In the genomic region with DNA sequence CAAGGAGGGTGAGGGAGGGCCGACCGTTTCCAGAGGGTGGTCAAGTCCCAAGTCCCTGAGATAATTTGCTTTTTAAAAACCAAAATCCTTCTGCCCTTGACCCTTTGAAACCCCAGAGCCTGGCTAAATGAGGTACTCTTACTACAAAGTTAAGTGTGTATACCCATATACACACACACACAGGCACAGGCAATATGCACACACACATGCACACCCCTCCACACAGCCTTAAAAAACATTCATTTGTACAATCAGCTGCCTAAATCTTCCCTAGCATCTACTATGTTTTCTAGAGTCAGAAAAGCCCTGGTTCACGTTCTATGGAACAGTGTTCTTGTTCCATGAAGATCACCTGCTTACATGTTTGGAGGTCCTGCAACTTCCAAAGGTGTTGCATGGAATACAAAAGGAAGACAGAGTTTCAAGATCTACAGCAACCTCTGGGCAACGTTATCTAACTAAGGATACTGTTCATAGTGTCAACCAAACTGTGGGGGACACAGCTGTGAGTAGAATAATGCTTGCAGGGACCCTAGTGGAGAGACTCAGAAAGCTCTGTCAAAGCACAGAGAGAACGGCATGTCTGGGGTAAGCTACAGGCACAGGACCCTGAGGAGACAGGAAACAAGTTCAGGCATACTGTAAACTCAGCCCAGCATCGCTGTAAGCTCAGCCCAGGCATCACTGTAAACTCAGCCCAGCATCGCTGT, we compare ENCODE assay signal across 10 mouse cellular contexts.
DNase-seq lines count a peak whose midpoint lies in the region; ATAC-seq and TF ChIP-seq lines count a peak whose summit lies in the region.
"Had no signal": no experiment of that assay in that cellular context is flagged by ENCODE, and none has a peak within 500 bp of the region (broad histone marks: within the 10 kb centered on the region; RNA-seq: fewer than 3 reads in every experiment).

No protein-coding gene starts in this region.

- DNase-seq in heart, postnatal 0 days (ENCODE audit: low spot score) = no peak
- DNase-seq in heart, adult 9 months (ENCODE audit: low spot score in 2 of 2) = no peak
- DNase-seq in stomach, postnatal 0 days (ENCODE audit: low spot score) = no peak
- DNase-seq in adipocyte (ENCODE audit: low spot score) = no peak
- DNase-seq: cerebellum, adult 8-10 months; right cerebral cortex, postnatal 4 days had no signal

- 47% methylated on average over 7 of the region's 7 CpGs for WGBS in heart, postnatal 0 days
- WGBS in stomach, embryonic 15.5 days = 43% methylated on average over 7 of the region's 7 CpGs
- WGBS in stomach, postnatal 0 days = 37% methylated on average over 7 of the region's 7 CpGs

- no peak overlapping the region for H3K4me2 ChIP-seq in heart, postnatal 0 days (ENCODE audit: low read depth, low read length)
- no peak overlapping the region for H3K4me2 ChIP-seq in stomach, embryonic 15.5 days
- no peak overlapping the region for H3K4me2 ChIP-seq in stomach, postnatal 0 days (replicated peaks; ENCODE audit: low read depth)

- H3K9me3 ChIP-seq in erythroblast, embryonic 14.5 days (ENCODE audit: control insufficient read depth, low read length) = no peaks in the 10 kb centered on the region
- no peaks in the 10 kb centered on the region for H3K9me3 ChIP-seq in heart, postnatal 0 days (replicated peaks; ENCODE audit: control insufficient read depth, low read length)
- H3K9me3 ChIP-seq in stomach, embryonic 15.5 days = no peaks in the 10 kb centered on the region
- H3K9me3 ChIP-seq in stomach, postnatal 0 days (ENCODE audit: control insufficient read depth, low read length) = no peaks in the 10 kb centered on the region

- peaks cover 71% of the 10 kb centered on the region for H3K4me1 ChIP-seq in erythroblast, embryonic 14.5 days (ENCODE audit: control insufficient read depth)
- H3K4me1 ChIP-seq in heart, postnatal 0 days (ENCODE audit: control insufficient read depth, insufficient read depth) = peaks cover 26% of the 10 kb centered on the region
- H3K4me1 ChIP-seq in stomach, embryonic 15.5 days = no peaks in the 10 kb centered on the region
- H3K4me1 ChIP-seq in stomach, postnatal 0 days (replicated peaks; ENCODE audit: control insufficient read depth, insufficient read depth) = no peaks in the 10 kb centered on the region

- H3K4me3 ChIP-seq in erythroblast, embryonic 14.5 days (replicated peaks) = peak overlapping the region; percentile 1
- no peak overlapping the region for H3K4me3 ChIP-seq in heart, postnatal 0 days (ENCODE audit: low read depth, low read length)
- H3K4me3 ChIP-seq in stomach, embryonic 15.5 days (replicated peaks) = no peak overlapping the region
- no peak overlapping the region for H3K4me3 ChIP-seq in stomach, postnatal 0 days (ENCODE audit: low read depth, low read length)

- H3K27ac ChIP-seq in heart, postnatal 0 days (ENCODE audit: low read depth) = peak overlapping the region; percentile 41
- no peak overlapping the region for H3K27ac ChIP-seq in stomach, embryonic 15.5 days
- H3K27ac ChIP-seq in stomach, postnatal 0 days (replicated peaks) = no peak overlapping the region

- no peaks in the 10 kb centered on the region for H3K27me3 ChIP-seq in erythroblast, embryonic 14.5 days (ENCODE audit: control insufficient read depth)
- no peaks in the 10 kb centered on the region for H3K27me3 ChIP-seq in heart, postnatal 0 days (ENCODE audit: control insufficient read depth, insufficient read depth, low read length)
- H3K27me3 ChIP-seq in stomach, embryonic 15.5 days (replicated peaks) = no peaks in the 10 kb centered on the region
- H3K27me3 ChIP-seq in stomach, postnatal 0 days (ENCODE audit: control insufficient read depth, insufficient read depth, low read length) = no peaks in the 10 kb centered on the region

- no peak for ATAC-seq in erythroblast, adult 5-6 weeks (replicated peaks; ENCODE audit: low FRiP score, poor library complexity, severe bottlenecking)
- ATAC-seq in heart, postnatal 0 days (ENCODE audit: insufficient read depth, low read depth) = no peak
- 0 out of 2 replicates have a peak, but pooled peaks have one; percentile 18 for ATAC-seq in stomach, embryonic 15.5 days (ENCODE audit: insufficient read depth, low FRiP score, low read depth)
- ATAC-seq in stomach, postnatal 0 days (ENCODE audit: low FRiP score, low TSS enrichment) = no peak
- no peak for ATAC-seq in frontal cortex, adult (ENCODE audit: low TSS enrichment)

- TF ChIP-seq CTCF in heart, postnatal 0 days (IDR thresholded peaks at IDR 0.05; ENCODE audit: low read depth) = 0 out of 2 replicates have a peak, but pooled peaks have one; percentile 3
- no peak for TF ChIP-seq CTCF in stomach, postnatal 0 days (IDR thresholded peaks at IDR 0.05; ENCODE audit: low read depth)

- H3K9ac ChIP-seq in heart, postnatal 0 days (replicated peaks; ENCODE audit: low read depth, low read length) = no peak overlapping the region
- H3K9ac ChIP-seq in stomach, embryonic 15.5 days = no peak overlapping the region
- H3K9ac ChIP-seq in stomach, postnatal 0 days (ENCODE audit: low read length) = no peak overlapping the region

- no peak; the same call in 1 of the 2 replicates for TF ChIP-seq EP300 in heart, postnatal 0 days (IDR thresholded peaks at IDR 0.05; ENCODE audit: low read depth)
- no peak for TF ChIP-seq EP300 in stomach, postnatal 0 days (optimal IDR thresholded peaks at IDR 0.05)

- no peaks in the 10 kb centered on the region for H3K36me3 ChIP-seq in erythroblast, embryonic 14.5 days (ENCODE audit: control insufficient read depth)
- H3K36me3 ChIP-seq in heart, postnatal 0 days (replicated peaks; ENCODE audit: control insufficient read depth, insufficient read depth, low read length) = no peaks in the 10 kb centered on the region
- H3K36me3 ChIP-seq in stomach, embryonic 15.5 days = no peaks in the 10 kb centered on the region
- no peaks in the 10 kb centered on the region for H3K36me3 ChIP-seq in stomach, postnatal 0 days (ENCODE audit: control insufficient read depth, insufficient read depth, low read length)
